ENCODE assay signal across 10 mouse cellular contexts in genomic region chr11:53297947-53298860, GRCm38 (mm10). TPM values are rescaled to one million over a fixed set of nuclear protein-coding genes. Genes with fewer than 3 reads are reported as not detected.
DNase-seq lines count a peak whose midpoint lies in the region; ATAC-seq and TF ChIP-seq lines count a peak whose summit lies in the region.
"Had no signal": no experiment of that assay in that cellular context is flagged by ENCODE, and none has a peak within 500 bp of the region (broad histone marks: within the 10 kb centered on the region; RNA-seq: fewer than 3 reads in every experiment).

No protein-coding gene starts in this region.

- peaks cover 67% of the 10 kb centered on the region for H3K79me2 ChIP-seq in CH12.LX (replicated peaks; ENCODE audit: control insufficient read depth, extremely low read depth, insufficient read depth, poor library complexity, severe bottlenecking)

- in situ Hi-C loops in CH12.LX (cut with MboI; ENCODE audit: low pct_ligation_motif_present, low pct_unique_long_range_greater_than_20kb, low sequenced_read_pairs): no loop called here

- TF ChIP-seq POLR2A in CH12.LX (IDR thresholded peaks at IDR 0.05; ENCODE audit: low read depth, low read length): no peak; the same call in 1 of the 2 replicates

- no peak for TF ChIP-seq RAD21 in CH12.LX (IDR thresholded peaks at IDR 0.05; ENCODE audit: low read depth, low read length)

- peaks cover 6 to 53% of the 10 kb centered on the region in 2 experiments for H3K4me1 ChIP-seq in CH12.LX (ENCODE audit: control insufficient read depth in 1 of 2, insufficient read depth in 2 of 2)
- peaks cover 57% of the 10 kb centered on the region for H3K4me1 ChIP-seq in G1E (ENCODE audit: insufficient read depth, low read depth, low read length)
- H3K4me1 ChIP-seq in hindbrain, embryonic 11.5 days (replicated peaks; ENCODE audit: control insufficient read depth, insufficient read depth, low read length): peaks cover 5% of the 10 kb centered on the region; the same call in 1 of the 2 replicates
- peaks cover 38% of the 10 kb centered on the region for H3K4me1 ChIP-seq in liver, embryonic 11.5 days (replicated peaks; ENCODE audit: control insufficient read depth, insufficient read depth, low read length)

- peak overlapping the region; percentile 99 for H3K9ac ChIP-seq in CH12.LX (ENCODE audit: insufficient read depth, low read depth)
- peak overlapping the region; percentile 98 for H3K9ac ChIP-seq in hindbrain, embryonic 11.5 days (ENCODE audit: low read depth, low read length)
- H3K9ac ChIP-seq in liver, embryonic 11.5 days (ENCODE audit: low read depth, low read length): peak overlapping the region; percentile 100

- WGBS in hindbrain, embryonic 11.5 days: 96% methylated on average over 7 of the region's 7 CpGs
- WGBS in liver, embryonic 11.5 days: 81% methylated on average over 7 of the region's 7 CpGs

- H3K36me3 ChIP-seq in CH12.LX (replicated peaks in 1 of 2; ENCODE audit: control insufficient read depth in 1 of 2, insufficient read depth in 1 of 2, low read length in 1 of 2): peaks cover 6 to 49% of the 10 kb centered on the region in 2 experiments
- H3K36me3 ChIP-seq in G1E (replicated peaks): peaks cover 50% of the 10 kb centered on the region
- no peaks in the 10 kb centered on the region for H3K36me3 ChIP-seq in hindbrain, embryonic 11.5 days (ENCODE audit: control insufficient read depth, insufficient read depth, low read length)
- peaks cover 5% of the 10 kb centered on the region; the same call in 1 of the 2 replicates for H3K36me3 ChIP-seq in liver, embryonic 11.5 days (ENCODE audit: control insufficient read depth, insufficient read depth, low read length)

- H3K9me3 ChIP-seq in CH12.LX (replicated peaks; ENCODE audit: low read length) (no peaks in the 10 kb centered on the region), G1E (replicated peaks) (no peaks in the 10 kb centered on the region)
- no peaks in the 10 kb centered on the region for H3K9me3 ChIP-seq in hindbrain, embryonic 11.5 days (ENCODE audit: control insufficient read depth, low read length)
- no peaks in the 10 kb centered on the region for H3K9me3 ChIP-seq in liver, embryonic 11.5 days (ENCODE audit: control insufficient read depth, low read length)

- DNase-seq in CH12.LX (ENCODE audit: extremely low read depth) (no peak), G1E (ENCODE audit: low spot score) (no peak)
- no peak for DNase-seq in hindbrain, embryonic 11.5 days (ENCODE audit: low spot score)
- no peak for DNase-seq in liver, embryonic 11.5 days (ENCODE audit: low spot score)
- no peak for DNase-seq in embryo, embryonic 10 days (ENCODE audit: low spot score)
- DNase-seq in retina, embryonic 14.5 days (ENCODE audit: low spot score): no peak
- DNase-seq in left cerebral cortex, postnatal 25 days (ENCODE audit: low spot score in 2 of 2): no peak
- DNase-seq in frontal cortex, postnatal 10 days (ENCODE audit: low spot score in 2 of 2): no peak
- DNase-seq: left cerebral cortex, postnatal 4 days; thymus, adult 18-20 months had no signal

- peak overlapping the region; percentile 91 to 95 (median 93) for H3K4me3 ChIP-seq in CH12.LX (replicated peaks in 1 of 3; ENCODE audit: low read depth in 2 of 3, low read length in 2 of 3, poor library complexity in 1 of 3)
- H3K4me3 ChIP-seq in G1E (ENCODE audit: low read depth, low read length): peak overlapping the region; percentile 97
- no peak overlapping the region for H3K4me3 ChIP-seq in hindbrain, embryonic 11.5 days (ENCODE audit: low read depth, low read length)
- peak overlapping the region; percentile 100 for H3K4me3 ChIP-seq in liver, embryonic 11.5 days (ENCODE audit: low read depth, low read length)

- TF ChIP-seq CTCF in CH12.LX (conservative IDR thresholded peaks at IDR 0.05 in 1 of 2, IDR thresholded peaks at IDR 0.05 in 1 of 2; ENCODE audit: low read depth in 2 of 2, low read length in 2 of 2): no peak
- TF ChIP-seq CTCF in G1E (IDR thresholded peaks at IDR 0.05; ENCODE audit: low read depth, low read length): no peak

- no peak overlapping the region for H3K27ac ChIP-seq in CH12.LX (ENCODE audit: insufficient read depth, low read depth)
- H3K27ac ChIP-seq in hindbrain, embryonic 11.5 days (ENCODE audit: low read depth, low read length): no peak overlapping the region
- no peak overlapping the region; the same call in 1 of the 2 replicates for H3K27ac ChIP-seq in liver, embryonic 11.5 days (ENCODE audit: low read depth, low read length)

- dilution Hi-C loops in CH12.LX (cut with MboI; ENCODE audit: extremely low pct_ligation_motif_present, extremely low pct_unique_long_range_greater_than_20kb, low sequenced_read_pairs): no loop called here

- no peaks in the 10 kb centered on the region for H3K27me3 ChIP-seq in CH12.LX (replicated peaks)
- no peaks in the 10 kb centered on the region for H3K27me3 ChIP-seq in G1E (ENCODE audit: insufficient read depth, low read length)
- no peaks in the 10 kb centered on the region for H3K27me3 ChIP-seq in hindbrain, embryonic 11.5 days (ENCODE audit: control insufficient read depth, insufficient read depth, low read length)
- no peaks in the 10 kb centered on the region for H3K27me3 ChIP-seq in liver, embryonic 11.5 days (replicated peaks; ENCODE audit: control insufficient read depth, insufficient read depth, low read length)

- intact Hi-C loops in left cerebral cortex, postnatal 25 days (cut with DNase I): no loop called here

- no peak for ATAC-seq in G1E (ENCODE audit: extremely low read depth, insufficient number of reproducible peaks, low FRiP score, poor library complexity, severe bottlenecking)
- no peak for ATAC-seq in hindbrain, embryonic 11.5 days (ENCODE audit: low FRiP score)
- ATAC-seq in liver, embryonic 11.5 days (replicated peaks; ENCODE audit: low FRiP score): no peak

- peak overlapping the region; percentile 52 for H3K4me2 ChIP-seq in CH12.LX (ENCODE audit: insufficient read depth, low read depth, poor library complexity, severe bottlenecking)
- H3K4me2 ChIP-seq in hindbrain, embryonic 11.5 days (replicated peaks; ENCODE audit: low read depth, low read length): peak overlapping the region; percentile 73
- peak overlapping the region; percentile 96 for H3K4me2 ChIP-seq in liver, embryonic 11.5 days

- no peak for TF ChIP-seq EP300 in CH12.LX (IDR thresholded peaks at IDR 0.05; ENCODE audit: low read length)

TF ChIP-seq in CH12.LX, 34 proteins besides CTCF, POLR2A, EP300 and RAD21:
- TF ChIP-seq POLR2AphosphoS2 (IDR thresholded peaks at IDR 0.05; ENCODE audit: low read depth, low read length) (peak; percentile 82), MAX (IDR thresholded peaks at IDR 0.05; ENCODE audit: low read length) (no peak), SIN3A (IDR thresholded peaks at IDR 0.05; ENCODE audit: low read length) (peak; percentile 54), ZMIZ1 (IDR thresholded peaks at IDR 0.05; ENCODE audit: low read depth, low read length) (peak; percentile 56; the same call in 1 of the 2 replicates)

RNA-seq across cellular contexts. Expression of gene Hspa4, which starts 2.1 kb away (rescaled TPM):
- total RNA-seq in CH12.LX (2012; rRNA removed) (184 and 238 TPM in 2 replicates), CH12.LX (2014; rRNA removed) (363 and 438 TPM in 2 replicates), G1E (2014; fragmentation: Nextera tagmentation) (279 and 280 TPM in 2 replicates), G1E (2017) (327 and 391 TPM in 2 replicates)
- polyA plus RNA-seq in CH12.LX (2012; ENCODE audit: insufficient read length, low read depth) (529 and 585 TPM in 2 replicates), G1E (2012) (55.9 and 57.1 TPM in 2 replicates)
- polyA plus RNA-seq in hindbrain, embryonic 11.5 days (2014; fragmentation: Nextera tagmentation; extraction: Ambion mirVana): 112 and 115 TPM in 2 replicates
- 154 and 166 TPM in 2 replicates for polyA plus RNA-seq in liver, embryonic 11.5 days (2014; fragmentation: Nextera tagmentation; extraction: Ambion mirVana)
- 100 to 1,000 TPM; 178 to 182 TPM for total RNA-seq in left cerebral cortex, postnatal 25 days (2021)

RNA-seq across cellular contexts. Expression of gene Zcchc10, which starts 26.3 kb away (rescaled TPM):
- total RNA-seq in CH12.LX (2012; rRNA removed) (4.9 and 8.7 TPM in 2 replicates), CH12.LX (2014; rRNA removed) (20.7 and 24.3 TPM in 2 replicates), G1E (2014; fragmentation: Nextera tagmentation) (22.6 and 30.5 TPM in 2 replicates), G1E (2017) (5.1 and 8.8 TPM in 2 replicates)
- polyA plus RNA-seq in CH12.LX (2012; ENCODE audit: insufficient read length, low read depth) (72.4 and 74.2 TPM in 2 replicates), G1E (2012) (2.6 and 2.8 TPM in 2 replicates)
- 22.7 and 25.3 TPM in 2 replicates for polyA plus RNA-seq in hindbrain, embryonic 11.5 days (2014; fragmentation: Nextera tagmentation; extraction: Ambion mirVana)
- 36.7 and 37.9 TPM in 2 replicates for polyA plus RNA-seq in liver, embryonic 11.5 days (2014; fragmentation: Nextera tagmentation; extraction: Ambion mirVana)
- total RNA-seq in left cerebral cortex, postnatal 25 days (2021): 10 to 100 TPM; 13.2 to 15.7 TPM

RNA-seq across cellular contexts. Expression of gene Aff4, which starts 52.4 kb away (rescaled TPM):
- 19.8 and 24.0 TPM in 2 replicates for total RNA-seq in CH12.LX (2012; rRNA removed)
- total RNA-seq in CH12.LX (2014; rRNA removed): 22.1 and 25.7 TPM in 2 replicates
- polyA plus RNA-seq in CH12.LX (2012; ENCODE audit: insufficient read length, low read depth): 50.6 and 51.4 TPM in 2 replicates
- 246 and 249 TPM in 2 replicates for total RNA-seq in G1E (2014; fragmentation: Nextera tagmentation)
- 66.4 and 86.2 TPM in 2 replicates for total RNA-seq in G1E (2017)
- 3.4 and 4.5 TPM in 2 replicates for polyA plus RNA-seq in G1E (2012)
- 43.0 and 120 TPM in 2 replicates for polyA plus RNA-seq in hindbrain, embryonic 11.5 days (2014; fragmentation: Nextera tagmentation; extraction: Ambion mirVana)
- polyA plus RNA-seq in liver, embryonic 11.5 days (2014; fragmentation: Nextera tagmentation; extraction: Ambion mirVana): 16.5 and 17.3 TPM in 2 replicates
- 100 to 1,000 TPM; 179 to 194 TPM for total RNA-seq in left cerebral cortex, postnatal 25 days (2021)
